Mouse (Mus musculus) liver, postnatal 0 days (tissue): ENCODE measurements around the gene Ptprg.

ENCODE experiments used
- CTCF ChIP-seq: sonication (generic); IDR thresholded peaks from 2 replicates; pipeline ENCODE4 v1.5.1; 2016; ENCODE audit warnings: antibody characterized with exemption, low read depth
- EP300 ChIP-seq: IDR thresholded peaks from 2 replicates; pipeline ENCODE4 v1.6.1; 2016; ENCODE audit warnings: antibody characterized with exemption, low read depth, mild to moderate bottlenecking

DNA sequence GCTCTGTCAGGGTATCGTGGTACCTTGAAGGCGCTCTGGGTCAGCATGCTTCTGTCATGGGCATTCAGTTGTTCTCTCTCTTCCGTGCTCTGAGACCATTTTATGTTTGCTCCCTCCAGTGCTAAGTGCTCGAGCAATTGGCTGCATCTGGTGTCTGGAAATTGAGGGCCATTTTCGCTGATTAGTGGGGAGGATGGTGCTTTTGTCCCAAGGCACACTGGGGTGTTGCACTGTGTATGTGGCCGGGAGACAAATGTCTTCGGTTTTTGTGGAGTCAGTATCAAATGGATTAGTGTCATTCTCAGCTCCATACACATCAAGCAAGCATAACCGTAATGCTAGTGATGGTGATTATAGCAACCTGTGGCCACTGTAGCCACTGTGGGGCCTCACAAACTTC, 271.6 kb downstream of the Ptprg start:
- TF ChIP-seq EP300 (no peak), CTCF (no peak)
